Mouse (Mus musculus) 416B (cell line): ENCODE measurements around the gene Txn2.

ENCODE experiments used
- DNase-seq: peaks from one replicate; pipeline ENCODE4 v3.0.0; 2011; ENCODE audit warnings: low read depth

Txn2 gene

DNA sequence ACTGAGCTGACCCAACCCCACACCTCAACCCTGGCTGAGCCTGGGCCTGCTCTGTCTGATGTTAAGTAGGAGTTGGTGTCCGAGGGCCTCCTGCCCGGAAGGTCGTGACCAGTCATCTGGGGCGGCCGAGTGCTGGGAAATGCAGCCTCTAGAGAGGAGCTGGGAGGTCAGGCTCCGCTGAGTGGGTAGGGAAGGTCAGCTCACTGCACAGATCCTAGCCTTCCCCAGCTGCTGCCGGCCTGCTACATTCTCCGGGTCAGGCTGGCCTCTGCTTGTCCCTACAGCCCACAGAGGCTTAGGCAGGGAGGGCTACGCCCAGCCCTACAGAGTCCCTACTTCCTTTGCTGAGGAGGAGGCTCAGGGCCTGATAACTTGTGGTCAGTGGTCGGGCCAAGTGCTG, 22.3 kb downstream of the Txn2 start:
- DNase-seq, result no peak

DNA sequence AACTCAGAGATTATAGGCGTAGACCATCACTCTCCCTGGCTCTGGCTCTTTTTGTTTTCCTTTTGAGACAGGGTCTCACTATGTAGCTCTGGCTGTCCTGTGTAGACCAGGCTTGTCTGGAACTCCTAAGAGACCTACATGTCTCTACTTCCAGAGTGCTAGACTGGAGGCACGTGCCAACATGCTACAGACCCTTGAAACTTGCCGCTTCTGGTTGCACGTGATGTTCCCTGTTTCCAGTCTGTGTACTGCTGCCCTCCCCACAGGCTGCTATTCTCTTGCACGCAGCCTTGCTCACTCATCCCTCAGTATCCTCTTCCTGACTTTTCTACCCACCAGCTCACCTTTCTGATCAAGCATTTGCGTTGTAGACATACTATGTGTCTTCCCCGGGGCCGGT, 22.7 kb downstream of the Txn2 start:
- no peak for DNase-seq

DNA sequence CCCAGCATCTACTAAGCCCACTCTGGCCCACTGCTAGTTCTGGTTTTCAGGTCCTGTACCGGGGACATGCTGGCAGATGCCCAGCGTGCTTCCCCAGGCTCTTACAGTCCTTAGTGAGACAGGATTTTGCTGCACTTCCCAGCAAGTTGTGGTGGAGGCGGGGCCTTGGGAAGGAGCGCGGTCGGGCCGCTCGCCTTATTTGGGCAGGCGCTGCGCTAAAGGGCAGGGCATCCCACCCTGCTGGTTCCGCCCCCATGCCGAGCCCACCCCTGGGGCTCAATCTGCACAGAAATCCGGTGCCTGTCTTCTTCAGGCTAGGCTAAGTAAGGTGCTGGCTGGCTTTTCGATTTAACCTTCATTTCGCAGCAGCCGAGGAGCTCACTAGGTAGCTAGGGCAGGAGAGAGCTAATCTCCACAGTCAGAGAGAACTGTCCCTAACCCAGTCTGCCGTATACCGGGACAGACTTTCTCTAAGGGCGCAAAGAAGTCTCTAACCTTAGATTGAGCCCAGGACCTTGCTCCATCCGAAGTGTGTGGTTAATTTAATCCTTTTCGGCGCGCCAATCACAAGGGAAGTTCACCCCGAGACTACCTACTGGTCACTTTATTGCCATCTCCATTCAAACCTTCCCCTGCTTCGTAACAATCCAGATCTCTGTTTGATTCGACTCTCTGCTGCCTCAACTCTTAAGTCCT, 23.4 kb downstream of the Txn2 start:
- DNase-seq, result no peak

DNA sequence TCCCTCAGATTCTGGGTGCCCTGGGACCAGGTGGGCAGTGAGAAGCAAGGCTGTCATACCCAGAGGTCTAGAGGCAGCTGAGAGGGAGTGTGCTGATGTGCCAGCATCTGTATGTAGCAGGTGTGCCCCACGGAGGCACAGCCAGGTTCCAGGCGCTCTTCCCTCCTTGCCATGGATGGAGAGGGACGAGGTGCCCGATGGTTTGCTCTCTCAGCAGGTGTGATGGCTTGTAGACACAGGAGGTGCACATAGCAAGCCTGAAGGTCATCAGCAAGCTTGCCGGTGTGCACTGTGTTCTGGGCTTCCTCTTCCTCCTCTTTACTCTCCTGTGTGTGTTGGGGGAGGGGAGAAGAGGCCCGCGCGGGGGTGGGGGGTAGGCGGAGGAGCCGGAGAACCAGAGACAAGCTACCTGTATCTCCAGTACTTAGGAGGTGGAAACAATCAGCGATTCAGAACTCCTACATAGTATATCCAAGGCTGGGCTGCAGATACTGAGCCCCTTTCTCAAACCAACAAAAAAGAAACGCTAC, 24.4 kb downstream of the Txn2 start:
- DNase-seq, result no peak

DNA sequence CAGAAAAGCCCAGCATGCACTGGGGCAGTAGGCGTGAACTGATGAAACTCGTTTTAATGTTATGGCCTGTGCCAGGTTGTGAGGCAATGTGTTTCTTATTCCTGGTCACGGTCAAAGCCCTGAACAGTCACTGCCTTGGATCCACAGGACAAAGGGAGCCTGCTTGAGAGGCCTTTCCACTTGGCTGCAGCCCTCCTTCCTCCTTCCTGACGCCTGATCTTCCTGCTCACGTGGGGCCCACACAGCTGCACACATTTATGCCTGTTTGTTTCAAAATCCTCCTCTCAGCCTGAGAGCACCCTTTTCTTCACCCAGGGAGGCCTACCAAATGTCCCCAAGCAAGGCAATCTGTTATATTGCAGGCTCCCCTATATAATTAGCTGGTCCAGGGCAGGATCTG, 25.6 kb downstream of the Txn2 start:
- no peak for DNase-seq

DNA sequence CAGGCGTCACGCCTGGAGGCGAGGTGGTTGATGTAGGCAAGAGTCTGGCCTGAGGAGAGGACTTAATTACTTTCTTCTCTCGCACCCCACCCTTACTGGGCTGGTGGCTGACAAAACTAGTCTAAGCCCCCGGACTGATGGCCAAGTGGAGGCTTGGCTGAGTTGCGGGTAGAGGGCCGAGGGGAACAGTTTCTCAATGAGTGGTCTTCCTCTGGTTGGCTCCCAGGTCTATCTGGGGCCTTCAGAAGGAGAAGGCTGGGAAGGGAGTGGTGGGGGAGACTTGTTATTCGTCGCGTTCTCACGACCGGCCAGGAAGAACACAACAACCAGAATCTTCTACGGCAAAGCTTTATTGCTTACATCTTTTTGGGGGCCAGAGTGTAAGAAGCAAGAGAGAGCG, 33.9 kb downstream of the Txn2 start:
- DNase-seq, result no peak

DNA sequence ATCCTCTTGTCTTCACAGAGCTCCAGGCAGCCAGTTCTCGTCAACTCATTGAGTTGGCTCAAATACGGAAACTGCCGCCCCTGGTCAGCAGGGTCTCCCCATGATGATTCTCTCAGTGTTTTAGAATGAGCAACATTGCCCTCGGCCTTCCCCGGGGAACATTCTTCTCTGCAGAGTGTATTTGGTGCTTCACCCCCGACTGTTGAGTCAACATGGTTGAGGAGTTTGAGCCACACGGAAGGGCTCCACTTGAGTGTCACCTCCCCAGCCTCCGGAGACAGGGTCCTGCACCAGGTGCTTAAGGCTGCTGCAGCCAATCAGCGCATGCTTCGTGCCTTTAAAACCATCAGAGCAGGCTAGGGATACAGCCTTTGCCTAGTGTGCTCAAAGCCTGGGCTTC, 35.5 kb downstream of the Txn2 start:
- DNase-seq, result no peak

DNA sequence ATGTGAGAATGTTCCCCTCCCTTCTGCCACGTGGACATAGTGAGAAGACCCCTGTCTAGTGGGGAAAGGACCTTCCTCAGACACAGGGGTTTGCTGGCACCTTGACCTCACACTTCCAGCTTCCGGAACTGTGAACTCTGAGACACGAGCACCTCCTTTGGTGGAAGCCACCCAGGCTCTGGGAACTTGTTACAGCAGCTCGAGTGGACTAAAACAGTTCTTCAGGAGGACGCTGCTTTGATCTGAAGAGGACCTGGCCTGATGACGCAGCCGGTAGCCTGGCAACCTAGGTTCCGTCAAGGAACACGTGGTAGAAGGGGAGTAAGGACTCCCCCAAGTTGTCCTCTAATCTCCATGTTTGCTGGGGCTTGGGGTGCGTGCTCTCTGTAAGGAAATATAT, 36.4 kb downstream of the Txn2 start:
- DNase-seq, result no peak

DNA sequence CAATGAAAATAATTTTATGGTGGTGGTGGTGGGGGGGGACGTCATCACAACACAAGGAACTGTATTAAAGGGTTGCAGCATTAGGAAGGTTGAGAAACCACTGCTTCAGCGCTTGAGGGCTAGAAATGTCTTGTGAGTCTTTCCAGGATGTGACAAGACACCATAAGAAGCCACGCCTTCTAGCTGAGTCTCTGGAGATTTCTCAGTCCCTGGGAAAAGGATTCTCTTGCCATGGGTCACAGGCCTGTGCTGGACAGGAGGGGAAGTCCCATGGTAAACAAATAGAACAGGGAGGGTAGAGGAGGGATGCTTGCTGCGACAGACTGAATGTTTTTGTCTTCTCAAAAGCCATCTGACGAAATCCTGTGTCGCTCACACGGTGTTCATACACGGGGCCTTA, 37.0 kb downstream of the Txn2 start:
- peak; percentile 70 for DNase-seq

DNA sequence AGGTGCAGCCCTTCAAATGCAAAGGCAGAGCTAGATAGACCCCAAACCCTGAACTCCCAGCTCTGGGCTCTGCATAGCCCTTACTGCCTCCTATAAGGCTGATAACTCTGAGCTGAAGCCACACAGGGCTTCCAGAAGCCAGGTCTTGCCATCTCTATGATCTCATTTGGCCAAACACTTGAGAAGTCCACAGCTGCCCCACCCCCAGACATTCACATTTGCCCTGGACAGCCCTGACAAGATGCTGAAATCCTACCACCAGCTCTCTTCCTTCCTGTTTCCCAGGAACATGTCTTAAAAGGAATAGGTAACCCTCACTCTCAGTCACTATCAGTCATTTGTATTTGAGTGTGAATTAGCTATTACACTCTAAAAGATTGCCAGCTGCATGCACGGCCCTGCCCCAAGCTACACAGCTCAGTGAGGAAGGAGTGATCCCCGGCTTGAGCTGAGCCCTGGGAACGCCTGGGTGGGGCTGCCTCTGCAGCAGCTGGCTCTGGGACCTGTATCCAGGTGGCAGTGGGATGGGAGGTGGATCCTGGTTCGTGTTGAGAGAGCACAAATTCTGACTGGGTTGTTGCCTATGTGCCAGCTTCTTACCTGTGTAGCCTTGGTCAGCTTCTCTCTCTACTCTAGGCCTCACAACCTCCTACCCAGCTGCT, 38.9 kb downstream of the Txn2 start:
- DNase-seq, result no peak

DNA sequence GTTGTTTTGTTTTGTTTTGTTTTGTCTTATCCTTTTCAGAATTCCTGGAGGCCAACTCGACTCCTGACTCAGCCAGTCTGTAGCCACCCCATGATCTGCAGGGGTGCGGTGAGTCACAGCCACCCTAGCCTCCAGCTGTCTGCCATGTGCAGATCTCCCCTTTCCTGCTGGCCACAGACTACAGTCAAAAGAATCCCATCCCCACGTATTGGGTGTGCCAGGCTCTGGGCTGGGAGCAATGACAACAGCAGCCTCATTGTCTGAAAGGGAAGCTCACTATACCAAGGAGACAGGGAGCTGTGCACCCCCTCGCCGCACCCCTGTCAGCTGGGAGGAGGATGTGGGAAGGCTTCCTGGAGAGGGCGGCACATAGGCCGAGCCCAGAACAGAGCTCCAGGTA, 40.5 kb downstream of the Txn2 start:
- peak; percentile 68 for DNase-seq

DNA sequence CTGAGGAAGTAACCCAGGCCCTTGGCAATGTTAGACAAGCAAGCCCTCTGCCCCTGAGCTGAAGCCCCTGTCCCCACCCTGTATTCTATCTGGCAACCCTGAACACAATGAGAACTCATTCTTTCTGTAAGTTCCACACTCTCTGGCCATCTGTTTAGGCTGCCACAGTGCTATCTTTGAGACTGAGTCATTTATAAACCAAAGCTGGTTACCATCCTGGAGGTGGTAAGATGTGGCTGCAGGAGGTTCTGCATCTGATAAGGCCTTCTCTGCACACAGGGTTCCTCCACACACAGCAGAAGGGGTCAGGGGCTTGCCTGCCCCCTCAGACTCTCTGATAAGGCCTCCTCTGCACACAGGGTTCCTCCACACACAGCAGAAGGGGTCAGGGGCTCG, 41.7 kb downstream of the Txn2 start:
- DNase-seq, result peak; percentile 93

DNA sequence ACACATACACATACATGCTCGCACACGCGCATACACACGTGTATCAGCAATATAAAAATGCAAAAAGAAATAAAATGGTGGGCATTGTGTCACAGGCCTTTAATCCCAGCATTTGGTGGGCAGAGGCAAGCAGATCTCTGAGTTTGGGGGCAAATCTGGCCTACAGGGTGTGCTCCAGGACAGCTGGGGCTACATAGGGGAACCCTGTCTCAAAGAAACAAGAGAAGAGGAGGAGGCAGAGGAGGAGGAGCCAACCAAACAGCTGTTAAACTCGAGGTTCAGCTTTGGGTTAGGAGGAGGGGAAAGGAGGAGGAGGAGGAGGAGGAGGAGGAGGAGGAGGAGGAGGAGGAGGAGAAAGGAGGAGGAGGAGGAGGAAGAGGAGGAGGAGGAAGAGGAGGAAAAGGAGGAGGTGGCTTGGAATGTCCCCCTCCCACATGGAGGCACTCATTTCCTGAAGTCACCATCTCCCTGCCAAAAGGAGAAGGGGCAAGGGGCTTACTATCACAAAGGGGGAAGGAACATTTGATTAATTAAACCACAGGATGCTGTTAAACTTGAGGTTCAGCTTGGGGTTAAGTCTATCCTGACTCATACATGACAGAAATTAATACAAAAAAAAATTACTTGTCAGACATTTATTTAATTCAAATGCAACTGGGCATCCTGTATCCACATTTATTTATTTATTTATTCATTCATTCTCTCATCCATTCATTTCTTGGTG, 42.3 kb downstream of the Txn2 start:
- DNase-seq, result peak; percentile 98

DNA sequence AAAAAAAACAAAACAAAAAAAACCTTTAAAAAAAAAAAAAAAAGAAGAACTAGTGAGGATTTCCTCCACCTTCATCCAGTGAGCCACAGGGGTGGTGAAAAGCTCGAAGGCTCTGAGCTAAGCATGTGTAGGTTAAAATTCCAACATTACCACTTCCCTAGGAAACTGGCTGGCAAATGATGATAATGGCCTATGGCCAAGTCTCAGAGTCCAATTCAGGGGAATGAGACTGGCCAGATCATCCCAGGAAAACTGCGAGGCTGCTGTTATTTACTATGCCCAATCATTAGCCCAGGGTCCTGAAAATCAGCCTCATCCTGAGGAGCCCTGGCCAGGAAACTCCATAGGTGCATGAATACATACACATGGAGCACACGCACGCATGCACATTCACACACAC, 42.9 kb downstream of the Txn2 start:
- DNase-seq, result peak; percentile 45

DNA sequence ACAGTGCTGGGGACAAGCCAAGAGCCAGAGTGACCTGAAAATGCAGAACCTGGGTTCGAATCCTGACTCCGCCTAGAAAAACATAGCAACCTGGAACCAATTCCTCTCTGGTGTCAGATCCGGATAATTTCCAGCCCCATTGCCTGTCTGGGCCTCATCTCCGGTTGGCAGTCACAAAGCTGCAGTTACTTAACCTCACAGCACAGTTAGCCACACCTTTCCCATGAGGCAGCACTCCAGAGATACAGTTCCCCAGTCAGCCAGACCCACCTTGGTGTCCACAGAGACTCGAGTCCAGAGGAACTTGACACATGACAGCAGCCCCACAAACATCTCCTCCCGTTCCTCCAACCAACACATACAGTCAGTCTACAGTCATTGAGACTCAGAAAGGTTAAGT, 43.6 kb downstream of the Txn2 start:
- no peak for DNase-seq

DNA sequence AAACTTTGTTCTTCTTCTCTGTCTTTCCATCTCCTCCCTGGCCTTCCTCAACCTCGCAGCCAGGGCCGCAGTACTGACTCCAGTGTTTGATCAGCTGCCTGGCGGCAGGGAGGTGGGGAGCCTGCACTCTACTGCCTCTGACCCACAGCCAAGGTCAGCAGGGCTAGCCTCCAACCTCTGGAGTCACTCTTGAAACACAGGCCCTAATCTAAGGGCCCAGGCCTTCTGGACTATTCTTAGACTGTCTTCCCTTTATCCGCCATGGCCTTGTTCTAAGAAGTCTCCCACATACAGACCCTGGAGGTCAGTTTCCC, 45.2 kb downstream of the Txn2 start:
- no peak for DNase-seq

DNA sequence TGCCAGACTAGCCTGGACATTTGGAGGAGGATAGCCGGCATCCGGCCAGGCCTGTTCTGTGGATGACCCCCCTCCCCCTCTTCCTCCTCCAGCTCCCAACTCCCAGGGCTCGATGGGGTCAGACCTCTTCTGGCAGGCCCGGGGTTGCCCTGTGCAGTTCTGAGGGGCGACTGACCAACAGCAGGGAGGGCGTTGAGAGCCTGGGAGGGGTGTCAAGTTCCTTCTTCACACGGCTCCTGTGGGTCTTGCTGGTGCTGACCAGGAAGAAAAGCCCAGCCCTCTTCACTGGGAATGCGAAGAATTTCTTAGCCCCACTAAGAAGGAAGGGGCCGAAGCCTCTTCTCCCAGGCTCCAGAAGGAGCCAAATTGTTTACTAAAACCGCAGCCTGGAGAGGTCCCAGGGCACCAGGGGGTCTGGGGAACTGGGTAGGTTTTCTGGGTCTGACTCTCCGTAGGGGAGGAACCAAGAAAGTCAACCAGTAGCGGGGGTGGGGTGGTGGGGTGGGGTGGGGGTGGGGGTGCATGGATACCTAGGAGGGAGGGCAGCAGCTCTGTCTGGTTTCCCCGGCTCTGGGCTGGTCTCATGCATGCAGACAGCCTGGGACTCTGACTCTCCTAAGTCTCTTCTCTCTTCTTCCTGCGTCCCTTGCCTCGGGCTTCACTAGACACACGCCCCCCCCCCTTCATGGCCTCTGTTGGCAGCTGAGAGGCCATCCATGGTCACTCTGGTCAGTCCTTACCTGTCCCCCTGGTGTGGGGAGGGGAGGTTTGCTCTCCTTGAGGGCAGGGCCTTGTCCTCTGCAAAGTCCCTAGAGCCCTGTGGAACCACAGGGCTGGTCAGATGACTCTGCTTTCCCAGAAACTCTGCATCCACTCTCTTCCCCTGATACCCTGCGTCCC, 45.8 kb downstream of the Txn2 start:
- DNase-seq, result peak; percentile 51

DNA sequence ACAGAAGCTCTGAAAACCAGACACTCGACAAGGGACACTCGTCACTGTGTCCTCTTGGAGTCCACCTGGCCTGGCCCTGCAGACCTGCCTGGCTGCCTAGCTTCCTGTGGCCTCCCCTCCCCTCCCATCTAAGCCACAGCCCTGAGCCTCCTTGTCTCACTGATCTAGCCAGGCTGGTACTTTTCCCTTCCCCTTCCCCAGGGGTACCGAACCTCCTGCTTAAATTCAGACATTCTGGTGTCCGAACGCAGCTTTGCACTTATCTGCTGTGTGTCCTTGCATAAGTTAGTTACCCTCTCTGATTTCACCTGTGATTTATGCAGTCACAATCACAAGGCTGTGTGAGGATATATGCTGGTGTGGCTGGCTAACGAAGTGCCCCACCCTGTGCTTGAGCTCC, 46.5 kb downstream of the Txn2 start:
- no peak for DNase-seq

DNA sequence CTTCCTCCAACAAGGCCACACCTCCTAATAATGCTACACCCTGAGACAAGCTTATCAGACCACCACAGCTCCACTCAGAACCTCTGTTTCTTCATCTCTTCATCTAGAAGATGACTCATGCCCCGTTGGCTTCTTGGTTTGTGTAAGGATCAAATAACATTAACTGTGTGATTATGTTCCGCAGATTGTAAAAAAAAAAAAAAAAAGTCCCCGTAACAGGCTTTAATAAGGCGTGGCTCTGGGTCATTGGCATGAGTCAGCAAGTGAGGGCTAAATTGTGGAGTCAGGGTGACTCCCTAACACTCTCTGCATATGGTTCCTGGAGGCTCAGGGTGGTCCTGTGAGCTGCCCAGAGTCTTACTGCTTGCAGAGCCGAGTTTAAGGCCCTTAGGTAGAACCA, 47.1 kb downstream of the Txn2 start:
- peak; percentile 100 for DNase-seq

DNA sequence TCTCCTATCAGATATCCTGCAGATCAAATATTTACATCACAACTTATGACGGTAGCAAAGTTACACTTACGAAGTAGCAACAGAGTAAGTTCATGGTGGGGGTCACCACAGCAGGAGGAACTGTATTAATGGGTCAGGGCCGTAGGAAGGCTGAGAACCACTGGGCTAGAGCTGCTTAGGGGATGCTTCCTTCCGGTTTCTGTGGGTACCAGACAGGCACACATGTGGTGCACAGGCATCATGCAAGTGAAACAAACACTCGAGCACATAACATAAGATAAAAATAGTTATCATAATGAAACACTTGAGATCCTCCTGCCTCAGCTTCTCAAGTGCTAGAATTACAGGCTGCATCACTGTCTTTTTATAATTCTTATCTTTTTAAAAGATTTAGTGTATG, 48.1 kb downstream of the Txn2 start:
- DNase-seq, result peak; percentile 57

DNA sequence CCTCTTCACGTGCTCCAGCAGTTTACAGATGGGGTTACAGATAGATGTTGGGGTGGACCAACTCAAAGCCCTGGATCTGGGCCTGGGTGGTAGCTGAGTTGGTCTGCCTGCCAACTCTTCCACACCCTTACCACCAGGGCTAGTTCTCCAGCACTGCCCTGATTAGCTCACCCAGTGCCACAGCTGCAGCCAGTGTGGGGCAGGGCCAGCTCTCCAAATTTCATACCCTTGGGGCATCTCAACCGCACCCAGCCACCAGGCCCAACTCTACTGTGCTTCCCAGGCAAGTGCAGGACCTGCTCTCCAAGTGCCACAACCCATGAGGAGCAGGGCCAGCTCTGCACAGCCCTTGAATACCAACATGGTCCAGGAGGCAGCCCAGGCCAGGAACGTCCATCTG, 49.0 kb downstream of the Txn2 start:
- DNase-seq, result no peak

DNA sequence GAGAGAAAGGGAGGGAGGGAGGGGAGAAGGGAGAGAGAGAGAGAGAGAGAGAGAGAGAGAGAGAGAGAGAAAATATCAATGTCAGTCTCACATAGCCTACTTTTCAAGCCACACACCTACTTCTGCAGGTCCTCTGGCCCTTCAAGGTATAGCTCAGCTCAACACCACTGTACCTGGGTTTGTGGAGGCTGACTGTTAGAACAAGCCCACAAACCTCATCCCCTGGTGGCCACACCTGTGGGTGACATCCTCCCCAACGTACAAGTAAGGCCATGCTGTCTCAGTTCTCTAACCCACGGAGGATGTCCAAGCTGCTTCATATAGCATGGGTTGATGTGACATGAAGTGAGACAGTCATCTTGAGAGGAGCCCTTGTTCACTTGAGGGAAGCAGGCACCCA, 51.6 kb downstream of the Txn2 start:
- DNase-seq, result no peak
